Mouse (Mus musculus) bone marrow macrophage, adult 2 months (primary cell): ENCODE results near the gene Hsp90ab1. TPM values are rescaled to one million over a fixed set of nuclear protein-coding genes. Genes with fewer than 3 reads are reported as not detected.

ENCODE experiments used
- H3K27ac ChIP-seq: 2 replicates; pipeline ENCODE4 v1.5.1; 2012; ENCODE audit warnings: low read depth, low read length; ENCODE audit not compliant: insufficient read depth
- H3K4me1 ChIP-seq: 2 replicates; pipeline ENCODE4 v1.6.1; 2012; ENCODE audit warnings: low read length; ENCODE audit not compliant: control insufficient read depth, insufficient read depth
- H3K4me3 ChIP-seq: 2 replicates; pipeline ENCODE4 v1.5.1; 2012; ENCODE audit warnings: mild to moderate bottlenecking, low read length, moderate library complexity; ENCODE audit not compliant: insufficient read depth
- CTCF ChIP-seq: IDR thresholded peaks from 2 replicates; pipeline ENCODE4 v1.5.1; 2012; ENCODE audit warnings: low read depth, mild to moderate bottlenecking, low read length, moderate library complexity
- POLR2A ChIP-seq: IDR thresholded peaks from 2 replicates; pipeline ENCODE4 v1.6.1; 2012; ENCODE audit warnings: mild to moderate bottlenecking, low read depth, low read length, borderline replicate concordance
- polyA plus RNA-seq: library from polyadenylated mRNA; stranded (reverse); fragments of >200 nt; gene quantifications from 2 replicates; pipeline ENCODE4 v1.2.4, GENCODE M21; 2012; ENCODE audit not compliant: missing spikeins, insufficient read depth, insufficient read length

The Hsp90ab1 gene
- polyA plus RNA-seq, 1 experiment = 617 TPM

GRCm38 (mm10) chr17:45524961-45525360, 48.1 kb downstream of the Hsp90ab1 start:
- H3K4me1 ChIP-seq = no peaks in the 10 kb centered on the region
- H3K27ac ChIP-seq = no peak overlapping the region
- H3K4me3 ChIP-seq = no peak overlapping the region
- TF ChIP-seq POLR2A (no peak), CTCF (no peak)

DNA sequence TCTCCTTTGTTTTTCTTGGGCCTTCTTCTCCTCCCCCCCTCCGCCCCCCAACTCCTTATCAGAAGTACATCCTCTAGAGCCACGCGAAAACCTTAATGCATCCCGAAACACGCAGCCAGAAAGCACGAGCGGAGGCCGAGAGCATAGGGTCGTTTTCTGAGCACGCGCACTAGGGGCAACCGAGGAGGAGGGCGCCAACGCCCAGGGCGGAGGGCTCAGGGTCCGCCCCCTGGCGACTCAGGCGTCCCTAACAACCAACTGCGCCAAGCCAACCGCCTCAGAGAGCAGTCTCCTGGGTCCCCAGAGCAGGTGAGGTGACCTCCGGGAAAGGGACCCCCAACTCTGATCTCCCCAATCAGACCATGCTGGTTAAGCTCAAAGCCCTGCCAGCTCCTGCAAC, 49.8 kb downstream of the Hsp90ab1 start, which contains the start of gene Tcte1:
Gene Tcte1, plus strand, starts transcription at position 172 of the 400 bp plus-strand sequence.
- Histone ChIP-seq H3K4me3 (no peak within 1 kb of the TSS), H3K27ac (no peak within 1 kb of the TSS), H3K4me1 (no peaks in the 10 kb centered on the region)
- TF ChIP-seq POLR2A (no peak), CTCF (no peak)

GRCm38 (mm10) chr17:45520136-45520535, 52.9 kb downstream of the Hsp90ab1 start:
- Histone ChIP-seq H3K4me1 (no peaks in the 10 kb centered on the region), H3K27ac (no peak overlapping the region), H3K4me3 (no peak overlapping the region)
- no peak for TF ChIP-seq CTCF
- TF ChIP-seq POLR2A = no peak

- H3K4me3 ChIP-seq = no peak overlapping the region
- TF ChIP-seq POLR2A = no peak
- TF ChIP-seq CTCF = no peak
- no peaks in the 10 kb centered on the region for H3K4me1 ChIP-seq
- H3K27ac ChIP-seq = no peak overlapping the region
Observed at GRCm38 (mm10) chr17:45518766-45519475, 54.1 kb downstream of the Hsp90ab1 start.

Other genes with a start within 250 kb of the Hsp90ab1 start
- gene Cdc5l, start 139.5 kb downstream of the Hsp90ab1 start, polyA plus RNA-seq = 54.0 and 55.4 TPM in 2 replicates
- not detected in 2 replicates for gene Spats1, start 97.9 kb downstream of the Hsp90ab1 start, polyA plus RNA-seq
- gene Aars2, start 66.4 kb downstream of the Hsp90ab1 start, polyA plus RNA-seq = 4.8 and 5.0 TPM in 2 replicates
- gene Tcte1, start 49.8 kb downstream of the Hsp90ab1 start, polyA plus RNA-seq = not detected in 2 replicates
- gene Tmem151b, start 23.6 kb downstream of the Hsp90ab1 start, polyA plus RNA-seq = not detected in 2 replicates
- 27.0 and 30.8 TPM in 2 replicates for gene Nfkbie, start 17.6 kb downstream of the Hsp90ab1 start, polyA plus RNA-seq
- 73.7 and 83.1 TPM in 2 replicates for gene Slc35b2, start 9.4 kb downstream of the Hsp90ab1 start, polyA plus RNA-seq
- 88.6 and 93.9 TPM in 2 replicates for gene Slc29a1, start 26.3 kb upstream of the Hsp90ab1 start, polyA plus RNA-seq
- gene Mymx, start 28.8 kb upstream of the Hsp90ab1 start, polyA plus RNA-seq = not detected in 2 replicates
- gene Capn11, start 86.1 kb upstream of the Hsp90ab1 start, polyA plus RNA-seq = 1.5 and 1.7 TPM in 2 replicates
- 73.3 and 73.4 TPM in 2 replicates for gene Mrpl14, start 113.1 kb upstream of the Hsp90ab1 start, polyA plus RNA-seq
- gene Tmem63b, start 113.6 kb upstream of the Hsp90ab1 start, polyA plus RNA-seq = 20.0 and 21.2 TPM in 2 replicates
- gene 1600014C23Rik, start 160.6 kb upstream of the Hsp90ab1 start, polyA plus RNA-seq = not detected in 2 replicates